Mouse (Mus musculus) forebrain, embryonic 10.5 days (tissue): ENCODE data around the gene Apoh. TPM values are rescaled to one million over a fixed set of nuclear protein-coding genes. Genes with fewer than 3 reads are reported as not detected.

Source experiments
- DNase-seq: peaks from one replicate; pipeline ENCODE4 v3.0.0-alpha.2; 2017; ENCODE audit warnings: low spot score; ENCODE audit errors: extremely low spot score
- H3K27ac ChIP-seq: fragments of 300-500 bp; sonication (generic); 2 replicates; pipeline ENCODE4 v1.5.1; 2016; ENCODE audit warnings: mild to moderate bottlenecking
- H3K27me3 ChIP-seq: fragments of 300-500 bp; sonication (generic); 2 replicates; pipeline ENCODE4 v1.6.1; 2016; ENCODE audit warnings: mild to moderate bottlenecking; ENCODE audit not compliant: poor library complexity, severe bottlenecking
- H3K36me3 ChIP-seq: fragments of 300-500 bp; sonication (generic); replicated peaks from 2 replicates; pipeline ENCODE4 v1.6.1; 2016; ENCODE audit warnings: mild to moderate bottlenecking, moderate library complexity
- H3K4me1 ChIP-seq: fragments of 300-500 bp; sonication (generic); 2 replicates; pipeline ENCODE4 v1.6.1; 2016
- H3K4me3 ChIP-seq: fragments of 300-500 bp; sonication (generic); 2 replicates; pipeline ENCODE4 v1.5.1; 2016; ENCODE audit warnings: mild to moderate bottlenecking, moderate library complexity
- H3K9me3 ChIP-seq: fragments of 300-500 bp; sonication (generic); 2 replicates; pipeline ENCODE4 v1.6.1; 2016; ENCODE audit warnings: mild to moderate bottlenecking, moderate library complexity
- WGBS: fragments of 180-500 bp; shearing (Covaris S2); methylation state at CpG from one replicate; pipeline ENCODE4 v1.1.7; 2016; 5-methylcytosine and 5-hydroxymethylcytosine counted together
- polyA plus RNA-seq: library from polyadenylated mRNA; unstranded; fragments of >200 nt; fragmentation: Nextera tagmentation; extraction: Ambion mirVana; gene quantifications from 2 replicates; pipeline ENCODE4 v1.2.1, GENCODE M21; 2016

Gene Apoh
- polyA plus RNA-seq, 1 experiment from 2014 or later = not detected

GRCm38 (mm10) chr11:108363991-108364390 lies 20.8 kb downstream of the Apoh start:
- peaks cover 5% of the 10 kb centered on the region; the same call in 1 of the 2 replicates for H3K4me1 ChIP-seq
- H3K9me3 ChIP-seq = no peaks in the 10 kb centered on the region
- 80% methylated on average over 4 of the region's 4 CpGs for whole genome bisulfite sequencing

DNA sequence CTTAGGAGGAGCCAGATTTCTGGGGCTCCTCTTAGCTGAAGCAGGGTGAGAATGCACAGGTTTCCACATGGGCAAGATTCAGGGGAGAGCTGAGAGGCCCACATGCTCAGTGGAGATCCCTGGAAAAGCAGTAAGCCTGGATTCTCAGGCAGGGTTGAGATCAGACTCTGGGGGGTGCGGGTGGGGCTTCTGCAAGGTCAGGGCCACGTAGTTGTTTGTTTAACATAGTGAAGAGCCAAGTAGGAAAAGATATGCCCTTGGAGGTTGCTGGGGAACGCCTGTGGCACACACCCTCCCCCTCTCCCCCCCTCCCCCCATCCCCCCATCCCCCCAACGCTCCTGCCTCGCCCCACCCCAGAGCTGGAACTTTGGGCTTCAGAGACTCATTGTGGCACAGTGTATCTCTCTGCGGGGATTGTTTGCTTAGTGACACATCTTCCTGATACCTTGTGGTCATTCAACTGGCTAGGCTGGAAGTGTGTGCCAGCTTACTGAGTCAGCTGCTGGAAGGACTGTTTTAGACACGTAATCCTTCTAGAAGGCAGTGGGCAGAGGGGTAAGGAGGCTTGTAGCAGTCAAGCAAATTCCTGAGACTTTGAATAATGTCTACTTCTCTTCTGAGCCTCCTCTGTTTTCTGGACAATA lies 21.9 kb downstream of the Apoh start:
- no peak for DNase-seq
- H3K27me3 ChIP-seq = no peaks in the 10 kb centered on the region; the same call in 1 of the 2 replicates
- H3K9me3 ChIP-seq = no peaks in the 10 kb centered on the region
- WGBS = 67% methylated on average over 7 of the region's 7 CpGs
- H3K36me3 ChIP-seq = no peaks in the 10 kb centered on the region
- no peak overlapping the region for H3K4me3 ChIP-seq
- H3K27ac ChIP-seq = no peak overlapping the region
- peaks cover 5% of the 10 kb centered on the region; the same call in 1 of the 2 replicates for H3K4me1 ChIP-seq

More at GRCm38 (mm10) chr11:108363991-108364390, 20.8 kb downstream of the Apoh start:
- DNase-seq = no peak
- Histone ChIP-seq H3K4me3 (no peak overlapping the region), H3K27ac (no peak overlapping the region), H3K36me3 (no peaks in the 10 kb centered on the region), H3K27me3 (no peaks in the 10 kb centered on the region; the same call in 1 of the 2 replicates)

DNA sequence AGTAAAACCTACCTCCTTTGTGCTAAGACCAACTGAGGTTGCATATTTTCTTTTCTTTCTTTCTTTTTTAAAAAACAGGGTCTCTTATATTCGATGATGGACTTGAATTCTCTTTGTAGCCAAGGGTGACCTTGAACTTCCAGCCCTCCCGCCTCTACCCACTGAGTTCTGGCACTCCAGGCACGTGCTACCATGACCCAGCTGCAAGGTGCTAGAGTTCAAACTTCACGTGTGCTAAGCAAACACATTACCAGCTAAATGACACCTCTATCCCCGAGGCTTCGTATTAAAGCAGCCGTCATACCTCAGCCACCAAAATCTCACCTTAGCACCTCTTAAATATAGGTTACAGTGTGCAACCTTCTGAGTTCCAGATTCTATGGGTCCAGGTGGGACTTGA lies 22.4 kb downstream of the Apoh start:
- no peaks in the 10 kb centered on the region for H3K36me3 ChIP-seq
- DNase-seq = no peak
- WGBS = 81% methylated on average over 7 of the region's 7 CpGs
- H3K4me1 ChIP-seq = peaks cover 5% of the 10 kb centered on the region; the same call in 1 of the 2 replicates
- no peaks in the 10 kb centered on the region for H3K9me3 ChIP-seq
- no peak overlapping the region for H3K4me3 ChIP-seq
- no peak overlapping the region for H3K27ac ChIP-seq
- H3K27me3 ChIP-seq = no peaks in the 10 kb centered on the region; the same call in 1 of the 2 replicates

DNA sequence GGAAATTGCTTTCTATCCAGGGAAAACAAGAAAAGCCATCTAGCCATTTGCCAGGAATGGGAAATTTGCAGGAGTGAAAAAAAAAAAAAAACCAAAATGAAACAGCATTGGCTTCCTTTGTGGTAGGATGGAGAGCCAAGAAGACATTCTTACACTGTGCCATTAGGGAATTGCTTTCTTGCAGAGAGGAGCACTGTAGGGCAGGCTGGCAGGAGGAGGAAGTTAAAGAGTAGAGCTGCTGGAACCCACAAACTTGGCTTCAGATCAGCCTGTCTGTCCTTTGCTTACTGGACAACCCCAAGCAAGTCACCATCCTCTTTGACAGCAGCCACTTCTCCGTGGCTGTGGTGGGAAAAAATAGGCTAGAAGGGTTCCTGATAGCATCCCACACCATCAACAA lies 23.9 kb downstream of the Apoh start:
- no peaks in the 10 kb centered on the region; the same call in 1 of the 2 replicates for H3K27me3 ChIP-seq
- WGBS = 91% methylated on average over 1 of the region's 1 CpGs
- peaks cover 5% of the 10 kb centered on the region; the same call in 1 of the 2 replicates for H3K4me1 ChIP-seq
- no peak for DNase-seq
- no peaks in the 10 kb centered on the region for H3K9me3 ChIP-seq
- no peaks in the 10 kb centered on the region for H3K36me3 ChIP-seq
- H3K27ac ChIP-seq = no peak overlapping the region
- no peak overlapping the region for H3K4me3 ChIP-seq

- WGBS = 95% methylated on average over 7 of the region's 7 CpGs
- no peak for DNase-seq
- H3K4me3 ChIP-seq = no peak overlapping the region
- H3K36me3 ChIP-seq = no peaks in the 10 kb centered on the region
- H3K9me3 ChIP-seq = no peaks in the 10 kb centered on the region
- no peaks in the 10 kb centered on the region for H3K27me3 ChIP-seq
- peaks cover 5% of the 10 kb centered on the region; the same call in 1 of the 2 replicates for H3K4me1 ChIP-seq
- no peak overlapping the region for H3K27ac ChIP-seq
These were observed 33.7 kb downstream of the Apoh start for GRCm38 (mm10) chr11:108376815-108377214.

DNA sequence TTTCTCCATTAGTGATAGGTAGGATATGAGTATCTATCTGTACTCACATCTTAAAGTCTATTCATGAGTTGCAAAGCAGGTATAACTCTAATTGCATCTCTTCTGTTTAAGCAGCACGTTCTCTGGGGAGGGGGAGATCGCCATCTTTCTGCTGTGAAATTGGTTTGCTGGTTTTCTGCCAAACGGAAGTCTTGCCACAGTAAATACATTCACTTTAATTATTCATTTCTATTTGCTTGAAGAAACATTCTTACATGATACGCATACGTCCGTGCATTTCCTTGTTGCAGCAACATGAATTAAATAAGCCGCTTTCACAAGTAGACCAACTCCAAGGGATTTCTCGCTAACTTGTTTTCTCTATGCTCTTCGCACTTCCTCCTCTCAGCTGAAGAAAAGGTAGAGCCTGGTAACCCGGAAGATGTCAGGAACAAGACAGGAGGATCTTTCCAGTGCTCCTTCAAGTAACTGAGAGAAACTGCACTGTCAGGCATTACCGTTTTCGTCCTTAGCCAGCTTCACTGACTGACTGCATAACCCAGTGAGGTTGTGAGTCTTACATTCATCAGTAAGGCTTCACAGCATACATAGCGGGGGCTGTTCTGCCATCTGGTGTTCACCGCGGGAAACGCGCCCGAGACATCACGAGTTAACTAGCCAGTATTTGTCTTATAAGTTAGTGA lies 34.7 kb downstream of the Apoh start:
- Histone ChIP-seq H3K36me3 (no peaks in the 10 kb centered on the region), H3K27me3 (no peaks in the 10 kb centered on the region), H3K4me3 (no peak overlapping the region), H3K4me1 (peaks cover 5% of the 10 kb centered on the region; the same call in 1 of the 2 replicates), H3K9me3 (no peaks in the 10 kb centered on the region), H3K27ac (no peak overlapping the region)
- WGBS = 43% methylated on average over 19 of the region's 19 CpGs
- DNase-seq = peak; percentile 78

- peaks cover 5% of the 10 kb centered on the region; the same call in 1 of the 2 replicates for H3K4me1 ChIP-seq
These were observed 35.2 kb downstream of the Apoh start for GRCm38 (mm10) chr11:108378363-108378751.

GRCm38 (mm10) chr11:108382664-108383063 lies 39.5 kb downstream of the Apoh start:
- no peaks in the 10 kb centered on the region for H3K36me3 ChIP-seq
- no peak overlapping the region for H3K27ac ChIP-seq
- no peak overlapping the region for H3K4me3 ChIP-seq
- no peak for DNase-seq
- peaks cover 10% of the 10 kb centered on the region for H3K4me1 ChIP-seq
- H3K9me3 ChIP-seq = no peaks in the 10 kb centered on the region
- 83% methylated on average over 3 of the region's 3 CpGs for WGBS
- H3K27me3 ChIP-seq = no peaks in the 10 kb centered on the region

More at GRCm38 (mm10) chr11:108378363-108378751, 35.2 kb downstream of the Apoh start:
- H3K36me3 ChIP-seq = no peaks in the 10 kb centered on the region
- 79% methylated on average over 4 of the region's 4 CpGs for WGBS
- no peak for DNase-seq
- H3K27me3 ChIP-seq = no peaks in the 10 kb centered on the region
- no peaks in the 10 kb centered on the region for H3K9me3 ChIP-seq
- no peak overlapping the region for H3K27ac ChIP-seq
- no peak overlapping the region for H3K4me3 ChIP-seq

DNA sequence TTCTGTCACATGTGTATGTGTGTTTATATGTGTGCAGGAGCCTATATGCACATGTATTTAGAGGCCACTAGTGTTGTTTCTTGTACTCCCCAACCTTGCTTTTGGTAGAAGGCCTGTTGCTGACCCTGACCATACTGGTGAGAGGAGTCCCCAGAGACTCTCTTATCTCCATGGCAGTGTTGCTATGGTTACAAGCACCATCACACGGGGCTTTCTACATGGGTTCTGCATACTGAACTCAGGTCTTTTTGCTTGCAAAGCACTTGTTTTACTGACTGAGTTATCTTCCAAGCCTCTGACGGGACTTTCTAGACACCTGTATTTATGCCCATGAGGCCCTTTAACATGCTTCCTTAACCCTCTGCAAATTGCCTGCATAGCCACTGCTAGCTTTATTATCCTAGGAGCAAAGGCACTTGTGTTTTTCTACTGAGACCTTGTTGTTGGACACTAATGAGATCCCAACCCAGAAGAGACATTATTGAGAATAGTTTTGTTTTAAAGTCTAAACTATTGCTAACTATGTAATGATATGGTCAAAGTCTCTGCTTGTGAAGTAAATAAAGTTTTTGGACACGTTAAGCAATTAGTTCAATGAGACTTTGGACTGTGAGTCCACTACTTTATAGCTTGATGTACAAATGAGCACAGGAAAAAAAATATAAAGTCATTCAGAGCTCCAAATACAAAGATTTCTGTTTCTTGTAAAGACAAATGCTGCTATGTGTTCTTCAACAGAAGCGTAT lies 41.9 kb downstream of the Apoh start:
- no peak for DNase-seq
- Histone ChIP-seq H3K36me3 (no peaks in the 10 kb centered on the region), H3K9me3 (no peaks in the 10 kb centered on the region), H3K4me1 (peaks cover 5% of the 10 kb centered on the region), H3K27me3 (no peaks in the 10 kb centered on the region), H3K27ac (no peak overlapping the region), H3K4me3 (no peak overlapping the region)
- 71% methylated on average over 4 of the region's 4 CpGs for WGBS

- no peaks in the 10 kb centered on the region for H3K9me3 ChIP-seq
- no peaks in the 10 kb centered on the region for H3K36me3 ChIP-seq
- H3K27ac ChIP-seq = no peak overlapping the region
- 91% methylated on average over 1 of the region's 1 CpGs for WGBS
- no peaks in the 10 kb centered on the region for H3K27me3 ChIP-seq
- DNase-seq = no peak
- H3K4me1 ChIP-seq = peaks cover 5% of the 10 kb centered on the region
- no peak overlapping the region for H3K4me3 ChIP-seq
These were observed 42.5 kb downstream of the Apoh start for GRCm38 (mm10) chr11:108385666-108386024.

DNA sequence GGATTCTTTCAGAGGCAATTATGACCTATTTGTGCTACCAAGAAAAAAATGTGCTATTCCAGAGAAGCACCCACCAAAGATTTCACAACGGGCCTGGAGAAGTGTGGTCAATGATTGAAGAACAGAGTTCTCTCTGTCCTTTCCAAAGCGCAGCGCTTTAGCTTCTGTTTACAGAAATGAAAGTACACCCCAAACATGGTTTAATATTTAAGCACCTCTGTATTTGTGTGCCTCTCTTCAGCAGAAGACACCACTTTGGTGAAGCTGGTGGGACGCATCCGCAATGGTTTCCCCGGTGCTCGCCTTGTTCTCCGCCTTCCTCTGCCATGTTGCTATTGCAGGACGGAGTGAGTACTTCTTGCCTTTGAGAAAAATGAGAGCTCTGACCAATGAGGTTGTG lies 51.9 kb downstream of the Apoh start:
- DNase-seq = no peak
- no peaks in the 10 kb centered on the region for H3K27me3 ChIP-seq
- 95% methylated on average over 9 of the region's 9 CpGs for WGBS
- no peaks in the 10 kb centered on the region for H3K9me3 ChIP-seq
- H3K27ac ChIP-seq = no peak overlapping the region
- no peak overlapping the region for H3K4me3 ChIP-seq
- H3K36me3 ChIP-seq = no peaks in the 10 kb centered on the region
- no peaks in the 10 kb centered on the region for H3K4me1 ChIP-seq

GRCm38 (mm10) chr11:108396076-108396829 lies 53.1 kb downstream of the Apoh start:
- Histone ChIP-seq H3K9me3 (no peaks in the 10 kb centered on the region), H3K27ac (no peak overlapping the region), H3K27me3 (no peaks in the 10 kb centered on the region), H3K36me3 (no peaks in the 10 kb centered on the region), H3K4me1 (no peaks in the 10 kb centered on the region), H3K4me3 (no peak overlapping the region)
- 93% methylated on average over 7 of the region's 7 CpGs for WGBS
- no peak for DNase-seq
